Mouse (Mus musculus): ENCODE results near the gene Proser1. TPM values are rescaled to one million over a fixed set of nuclear protein-coding genes. Genes with fewer than 3 reads are reported as not detected.

Proser1 gene
- polyA plus RNA-seq, 1 experiment from 2014 or later = 21.7 TPM

DNA sequence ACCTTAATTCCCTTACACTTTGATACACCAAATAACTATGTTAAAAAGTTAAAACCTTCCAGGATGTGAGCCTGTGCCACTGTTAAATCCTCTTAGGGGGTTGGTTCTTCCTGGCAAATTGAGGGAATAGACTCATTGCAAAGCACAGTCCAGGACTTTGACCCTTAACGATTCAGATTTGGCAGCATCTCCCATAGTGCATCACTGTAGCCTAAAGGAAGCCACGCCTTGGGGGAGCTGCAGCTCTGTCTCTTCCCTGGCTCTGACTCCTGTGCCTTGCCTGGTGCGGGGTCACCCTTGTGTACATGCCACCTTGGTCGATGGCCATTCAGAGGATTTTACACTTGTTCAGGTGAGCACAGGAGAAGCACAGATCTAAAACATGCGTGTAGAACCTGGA is 6.2 kb downstream of the Proser1 start:
- Histone ChIP-seq H3K27me3 (ENCODE audit: control insufficient read depth, insufficient read depth, low read length) (no peaks in the 10 kb centered on the region), H3K4me1 (ENCODE audit: control insufficient read depth, insufficient read depth, low read length) (peaks cover 17% of the 10 kb centered on the region; the same call in 1 of the 2 replicates), H3K9me3 (ENCODE audit: control insufficient read depth, low read depth, low read length) (no peaks in the 10 kb centered on the region), H3K36me3 (ENCODE audit: control insufficient read depth, insufficient read depth, low read length) (peaks cover 36% of the 10 kb centered on the region), H3K4me2 (replicated peaks; ENCODE audit: low read depth, low read length) (no peak overlapping the region), H3K4me3 (ENCODE audit: low read depth, low read length) (no peak overlapping the region), H3K27ac (ENCODE audit: low read length) (no peak overlapping the region), H3K9ac (replicated peaks; ENCODE audit: low read depth, low read length) (no peak overlapping the region)
- ATAC-seq (ENCODE audit: insufficient number of reproducible peaks, insufficient read depth, low FRiP score, low read depth) = no peak
- 87% methylated on average over 5 of the region's 5 CpGs for WGBS

DNA sequence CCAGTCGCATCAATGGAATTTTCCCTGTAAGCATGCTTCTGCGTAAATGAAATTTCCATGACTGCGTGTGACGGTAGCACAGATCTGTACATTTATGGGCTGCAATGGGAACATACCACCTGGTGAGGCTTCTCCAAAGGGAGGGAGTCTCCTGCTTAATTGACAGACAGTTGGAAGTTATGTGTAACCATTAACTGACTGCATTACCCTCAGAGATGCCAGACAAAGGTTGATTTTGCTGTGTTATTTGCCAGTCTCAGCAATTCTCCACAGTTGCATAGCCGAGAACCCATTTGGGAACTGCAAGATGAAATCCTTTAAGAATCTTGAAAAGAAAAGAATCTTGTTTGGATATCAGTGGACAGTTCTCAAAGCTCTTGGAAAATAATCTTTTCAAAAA is 8.6 kb downstream of the Proser1 start:
- Histone ChIP-seq H3K9me3 (ENCODE audit: control insufficient read depth, low read depth, low read length) (no peaks in the 10 kb centered on the region), H3K27me3 (ENCODE audit: control insufficient read depth, insufficient read depth, low read length) (no peaks in the 10 kb centered on the region), H3K4me1 (ENCODE audit: control insufficient read depth, insufficient read depth, low read length) (0 out of 2 replicates have a peak, but pooled peaks cover 3% of the 10 kb centered on the region), H3K27ac (ENCODE audit: low read length) (no peak overlapping the region), H3K4me2 (replicated peaks; ENCODE audit: low read depth, low read length) (no peak overlapping the region), H3K36me3 (ENCODE audit: control insufficient read depth, insufficient read depth, low read length) (peaks cover 48% of the 10 kb centered on the region), H3K4me3 (ENCODE audit: low read depth, low read length) (no peak overlapping the region), H3K9ac (replicated peaks; ENCODE audit: low read depth, low read length) (no peak overlapping the region)
- 96% methylated on average over 5 of the region's 5 CpGs for WGBS
- ATAC-seq (ENCODE audit: insufficient number of reproducible peaks, insufficient read depth, low FRiP score, low read depth) = no peak

DNA sequence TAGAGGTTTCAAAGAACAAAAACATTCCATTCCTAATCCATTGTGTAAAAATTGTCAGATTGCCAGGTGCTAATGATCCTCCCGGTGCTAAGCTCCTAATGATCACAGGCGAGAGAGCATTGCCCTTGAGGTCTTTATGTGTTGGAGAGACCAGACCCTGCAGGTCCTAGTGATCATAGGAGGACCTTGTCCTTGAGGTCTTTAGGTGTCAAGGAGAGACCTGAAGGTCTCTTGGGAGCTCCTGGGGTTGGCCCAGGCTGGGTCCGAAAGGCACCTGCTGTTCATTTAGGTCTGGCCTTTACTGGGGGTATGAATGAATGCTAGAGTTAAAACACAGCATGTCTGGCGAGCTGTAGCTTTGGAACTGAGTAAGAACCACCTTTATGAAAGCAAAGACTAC is 10.7 kb downstream of the Proser1 start:
- no peaks in the 10 kb centered on the region for H3K27me3 ChIP-seq (ENCODE audit: control insufficient read depth, insufficient read depth, low read length)
- no peak for ATAC-seq (ENCODE audit: insufficient number of reproducible peaks, insufficient read depth, low FRiP score, low read depth)
- 78% methylated on average over 4 of the region's 4 CpGs for WGBS
- no peaks in the 10 kb centered on the region for H3K9me3 ChIP-seq (ENCODE audit: control insufficient read depth, low read depth, low read length)
- no peak overlapping the region for H3K27ac ChIP-seq (ENCODE audit: low read length)
- no peaks in the 10 kb centered on the region for H3K4me1 ChIP-seq (ENCODE audit: control insufficient read depth, insufficient read depth, low read length)
- H3K4me3 ChIP-seq (ENCODE audit: low read depth, low read length) = no peak overlapping the region
- H3K4me2 ChIP-seq (replicated peaks; ENCODE audit: low read depth, low read length) = no peak overlapping the region
- H3K36me3 ChIP-seq (ENCODE audit: control insufficient read depth, insufficient read depth, low read length) = peaks cover 61% of the 10 kb centered on the region
- no peak overlapping the region for H3K9ac ChIP-seq (replicated peaks; ENCODE audit: low read depth, low read length)

DNA sequence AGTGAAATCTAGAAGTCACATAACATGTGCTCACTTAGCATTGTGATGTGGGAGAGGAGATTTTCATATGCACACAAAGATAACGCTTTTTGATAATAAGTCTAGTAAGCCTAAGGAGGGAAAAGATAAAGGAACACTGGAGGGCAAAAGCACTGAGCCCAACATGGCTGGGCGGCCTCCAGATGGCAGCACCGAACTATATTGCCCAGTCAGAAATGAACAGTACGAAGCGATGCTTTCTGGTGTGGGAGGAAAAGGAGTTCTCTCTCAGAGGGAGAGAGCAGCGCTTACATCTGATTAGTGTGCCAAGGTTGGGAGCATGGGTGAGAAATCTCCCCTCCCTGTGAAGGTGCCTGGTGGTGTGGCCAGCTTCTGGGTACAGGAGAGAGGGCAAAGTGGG is 12.4 kb downstream of the Proser1 start:
- Histone ChIP-seq H3K4me2 (replicated peaks; ENCODE audit: low read depth, low read length) (no peak overlapping the region), H3K9me3 (ENCODE audit: control insufficient read depth, low read depth, low read length) (no peaks in the 10 kb centered on the region), H3K4me1 (ENCODE audit: control insufficient read depth, insufficient read depth, low read length) (no peaks in the 10 kb centered on the region), H3K36me3 (ENCODE audit: control insufficient read depth, insufficient read depth, low read length) (peaks cover 65% of the 10 kb centered on the region), H3K4me3 (ENCODE audit: low read depth, low read length) (no peak overlapping the region), H3K9ac (replicated peaks; ENCODE audit: low read depth, low read length) (no peak overlapping the region), H3K27me3 (ENCODE audit: control insufficient read depth, insufficient read depth, low read length) (no peaks in the 10 kb centered on the region), H3K27ac (ENCODE audit: low read length) (no peak overlapping the region)
- ATAC-seq (ENCODE audit: insufficient number of reproducible peaks, insufficient read depth, low FRiP score, low read depth) = no peak
- 49% methylated on average over 6 of the region's 6 CpGs for WGBS

- H3K27ac ChIP-seq (ENCODE audit: low read length) = no peak overlapping the region
- H3K4me3 ChIP-seq (ENCODE audit: low read depth, low read length) = no peak overlapping the region
- ATAC-seq (ENCODE audit: insufficient number of reproducible peaks, insufficient read depth, low FRiP score, low read depth) = no peak
- no peak overlapping the region for H3K4me2 ChIP-seq (replicated peaks; ENCODE audit: low read depth, low read length)
- no peak overlapping the region for H3K9ac ChIP-seq (replicated peaks; ENCODE audit: low read depth, low read length)
- no peaks in the 10 kb centered on the region for H3K9me3 ChIP-seq (ENCODE audit: control insufficient read depth, low read depth, low read length)
- H3K4me1 ChIP-seq (ENCODE audit: control insufficient read depth, insufficient read depth, low read length) = no peaks in the 10 kb centered on the region
- H3K27me3 ChIP-seq (ENCODE audit: control insufficient read depth, insufficient read depth, low read length) = no peaks in the 10 kb centered on the region
- 89% methylated on average over 17 of the region's 17 CpGs for WGBS
- peaks cover 64% of the 10 kb centered on the region for H3K36me3 ChIP-seq (ENCODE audit: control insufficient read depth, insufficient read depth, low read length)
Observed at GRCm38 (mm10) chr3:53477468-53477867, 14.0 kb downstream of the Proser1 start.

DNA sequence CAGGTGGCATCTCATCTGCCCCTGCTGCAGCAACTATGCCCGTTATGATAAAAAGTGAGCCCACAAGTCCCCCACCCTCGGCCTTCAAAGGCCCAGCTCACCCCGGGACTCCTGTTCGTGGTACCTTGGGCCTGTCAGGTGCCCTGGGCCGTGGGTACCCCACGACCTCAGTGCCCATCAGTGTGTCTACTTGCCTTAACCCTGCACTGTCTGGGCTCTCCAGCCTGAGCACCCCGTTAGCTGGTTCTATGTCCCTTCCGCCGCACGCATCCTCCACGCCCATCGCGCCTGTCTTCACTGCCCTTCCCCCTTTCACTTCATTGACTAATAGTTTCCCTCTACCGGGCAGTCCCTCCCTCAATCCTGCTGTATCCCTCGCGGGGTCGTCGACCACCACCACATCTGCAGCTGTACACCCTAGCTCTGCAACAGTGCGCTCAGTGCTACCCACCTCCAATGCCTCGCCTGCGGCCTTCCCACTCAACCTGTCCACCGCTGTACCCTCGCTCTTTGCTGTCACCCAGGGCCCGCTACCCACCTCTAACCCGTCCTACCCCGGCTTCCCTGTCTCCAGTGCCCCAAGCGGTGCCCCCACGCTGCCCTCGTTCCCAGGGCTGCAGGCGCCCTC is 15.1 kb downstream of the Proser1 start:
- no peak for ATAC-seq (ENCODE audit: insufficient number of reproducible peaks, insufficient read depth, low FRiP score, low read depth)
- no peaks in the 10 kb centered on the region for H3K4me1 ChIP-seq (ENCODE audit: control insufficient read depth, insufficient read depth, low read length)
- no peak overlapping the region for H3K4me3 ChIP-seq (ENCODE audit: low read depth, low read length)
- no peak overlapping the region for H3K27ac ChIP-seq (ENCODE audit: low read length)
- peaks cover 53% of the 10 kb centered on the region for H3K36me3 ChIP-seq (ENCODE audit: control insufficient read depth, insufficient read depth, low read length)
- H3K9me3 ChIP-seq (ENCODE audit: control insufficient read depth, low read depth, low read length) = no peaks in the 10 kb centered on the region
- no peaks in the 10 kb centered on the region for H3K27me3 ChIP-seq (ENCODE audit: control insufficient read depth, insufficient read depth, low read length)
- WGBS = 96% methylated on average over 30 of the region's 30 CpGs
- H3K4me2 ChIP-seq (replicated peaks; ENCODE audit: low read depth, low read length) = no peak overlapping the region
- H3K9ac ChIP-seq (replicated peaks; ENCODE audit: low read depth, low read length) = no peak overlapping the region

DNA sequence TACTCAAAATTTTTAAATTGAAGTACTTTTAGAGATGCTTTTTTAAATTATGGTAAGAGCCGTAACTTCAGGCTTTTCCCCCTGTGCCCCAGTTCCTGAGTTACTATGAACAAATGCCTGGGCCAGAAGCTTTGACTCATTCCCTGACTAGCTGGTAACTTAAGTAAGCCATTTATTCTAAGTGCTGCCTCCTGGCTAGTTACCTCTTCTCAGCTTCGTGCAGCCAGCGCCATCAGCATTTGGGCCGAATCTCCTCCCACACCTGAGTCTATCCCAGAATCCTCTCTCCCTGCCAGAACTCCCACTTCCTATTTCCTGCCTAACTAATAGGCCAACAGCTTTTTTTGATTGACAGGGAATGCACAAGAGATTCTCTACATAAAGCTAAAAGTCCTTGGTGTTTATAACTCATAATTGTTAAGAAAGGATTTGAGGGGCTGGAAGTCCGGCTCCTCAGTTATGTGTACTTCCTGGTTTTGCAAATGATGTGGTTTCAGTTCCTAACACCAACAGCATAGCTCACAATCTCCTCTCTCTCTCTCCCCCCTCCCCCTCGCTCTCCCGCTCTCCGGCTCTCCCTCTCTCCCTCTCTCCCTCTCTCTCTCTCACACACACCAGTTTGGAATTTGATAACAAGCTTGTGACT is 20.1 kb downstream of the Proser1 start:
- H3K4me3 ChIP-seq (ENCODE audit: low read depth, low read length) = no peak overlapping the region
- no peak overlapping the region for H3K4me2 ChIP-seq (replicated peaks; ENCODE audit: low read depth, low read length)
- H3K9ac ChIP-seq (replicated peaks; ENCODE audit: low read depth, low read length) = no peak overlapping the region
- no peaks in the 10 kb centered on the region for H3K9me3 ChIP-seq (ENCODE audit: control insufficient read depth, low read depth, low read length)
- no peaks in the 10 kb centered on the region for H3K27me3 ChIP-seq (ENCODE audit: control insufficient read depth, insufficient read depth, low read length)
- H3K36me3 ChIP-seq (ENCODE audit: control insufficient read depth, insufficient read depth, low read length) = peaks cover 26% of the 10 kb centered on the region
- H3K27ac ChIP-seq (ENCODE audit: low read length) = no peak overlapping the region
- WGBS = 85% methylated on average over 8 of the region's 8 CpGs
- ATAC-seq (ENCODE audit: insufficient number of reproducible peaks, insufficient read depth, low FRiP score, low read depth) = no peak
- H3K4me1 ChIP-seq (ENCODE audit: control insufficient read depth, insufficient read depth, low read length) = no peaks in the 10 kb centered on the region

DNA sequence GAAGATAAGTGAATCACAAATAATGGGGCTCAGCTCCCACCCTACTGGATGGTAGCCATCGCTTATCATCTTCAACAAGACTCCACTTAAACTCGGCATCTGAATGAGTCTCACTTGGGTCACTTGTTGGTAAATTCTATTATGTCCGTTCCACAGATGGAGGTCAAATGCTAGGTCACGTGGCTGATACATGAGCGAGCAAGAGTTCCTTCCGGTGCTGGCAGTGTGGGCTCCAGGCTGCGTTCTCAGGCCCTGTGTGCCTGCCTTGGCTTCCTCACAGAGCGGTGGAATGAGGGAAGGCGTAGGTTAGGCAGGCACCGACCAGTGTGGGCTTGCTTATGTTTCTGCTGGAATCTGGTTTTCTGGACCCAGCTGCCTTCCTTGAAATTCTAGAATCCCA is 23.1 kb downstream of the Proser1 start:
- Histone ChIP-seq H3K9me3 (ENCODE audit: control insufficient read depth, low read depth, low read length) (no peaks in the 10 kb centered on the region), H3K27me3 (ENCODE audit: control insufficient read depth, insufficient read depth, low read length) (no peaks in the 10 kb centered on the region), H3K4me2 (replicated peaks; ENCODE audit: low read depth, low read length) (no peak overlapping the region), H3K9ac (replicated peaks; ENCODE audit: low read depth, low read length) (no peak overlapping the region), H3K36me3 (ENCODE audit: control insufficient read depth, insufficient read depth, low read length) (0 out of 2 replicates have a peak, but pooled peaks cover 4% of the 10 kb centered on the region), H3K27ac (ENCODE audit: low read length) (no peak overlapping the region), H3K4me3 (ENCODE audit: low read depth, low read length) (no peak overlapping the region), H3K4me1 (ENCODE audit: control insufficient read depth, insufficient read depth, low read length) (no peaks in the 10 kb centered on the region)
- 70% methylated on average over 10 of the region's 10 CpGs for WGBS
- no peak for ATAC-seq (ENCODE audit: insufficient number of reproducible peaks, insufficient read depth, low FRiP score, low read depth)

All from stomach, embryonic 14.5 days (tissue).